Mouse (Mus musculus) right cerebral cortex, postnatal 14 days (tissue): ENCODE measurements around the gene Tmem229a.

ENCODE experiments used
- DNase-seq: peaks from one replicate; pipeline ENCODE4 v3.0.0; 2022

The Tmem229a gene

GRCm38 (mm10) chr6:24955946-24956585 is at the start of gene Tmem229a:
Tmem229a (minus strand) TSS chr6:24956297.
- peak; percentile 62 for DNase-seq

GRCm38 (mm10) chr6:24993754-24994153 is 37.7 kb upstream of the Tmem229a start:
- DNase-seq, result no peak

GRCm38 (mm10) chr6:24989836-24990235 is 33.7 kb upstream of the Tmem229a start:
- DNase-seq, result peak; percentile 9

- DNase-seq, result no peak
These were observed 20.1 kb upstream of the Tmem229a start for GRCm38 (mm10) chr6:24976176-24976575.

DNA sequence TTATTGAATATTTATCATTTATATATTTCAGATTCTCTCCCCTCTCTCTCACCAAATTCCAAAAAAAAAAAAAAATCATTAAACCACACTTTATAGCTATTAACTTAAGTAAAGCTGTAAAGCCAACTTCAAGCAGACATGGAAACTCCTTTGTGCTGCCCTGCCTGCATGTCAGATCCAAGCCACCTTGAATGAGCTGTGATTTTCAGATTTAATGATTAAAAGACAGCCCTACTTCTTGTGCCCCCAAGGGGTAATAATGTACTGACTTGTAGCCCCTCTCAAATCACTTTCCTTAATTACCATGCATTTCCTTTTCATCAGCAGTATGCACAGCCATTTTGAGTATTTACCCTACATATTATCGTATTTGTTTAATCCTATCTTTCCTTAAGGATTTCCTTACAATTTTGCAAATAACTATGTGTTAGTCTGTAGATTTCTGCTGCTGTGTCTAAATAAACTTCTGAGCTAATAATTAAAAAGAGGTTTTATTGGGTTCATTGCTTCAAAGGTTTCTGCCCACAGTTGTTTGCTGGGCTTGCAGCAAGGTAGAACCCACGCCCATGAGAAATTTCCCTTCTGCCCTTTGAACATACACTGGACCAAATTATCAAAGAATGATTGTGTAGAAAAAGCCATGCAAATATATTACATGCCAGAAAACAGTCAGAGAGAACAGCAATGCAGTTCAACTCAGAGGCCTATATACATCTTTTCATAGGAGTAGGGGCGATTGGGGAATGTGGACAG is 12.6 kb upstream of the Tmem229a start:
- DNase-seq, result no peak

DNA sequence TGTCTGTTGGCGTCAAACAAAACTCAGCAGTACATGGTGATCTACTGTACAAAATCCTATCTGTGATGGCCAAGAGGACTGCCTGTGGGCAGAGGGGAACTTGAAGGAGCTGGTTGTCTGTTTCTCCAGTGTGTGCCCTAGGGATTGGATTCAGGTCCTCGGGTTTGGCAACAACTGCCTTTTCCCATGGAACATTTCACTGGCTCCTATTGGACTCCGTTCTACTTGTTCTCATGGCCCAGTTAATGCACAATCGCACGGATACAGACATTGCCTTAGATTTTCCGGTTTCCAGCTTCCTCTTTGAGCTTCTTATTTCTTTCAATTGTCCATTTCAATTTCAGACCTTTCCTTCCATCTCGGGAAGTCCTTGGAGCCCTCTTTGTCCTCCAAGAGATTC is 11.6 kb upstream of the Tmem229a start:
- no peak for DNase-seq

- peak; percentile 11 for DNase-seq
These were observed 10.0 kb upstream of the Tmem229a start for GRCm38 (mm10) chr6:24966010-24966682.

- DNase-seq, result no peak
These were observed 7.7 kb upstream of the Tmem229a start for GRCm38 (mm10) chr6:24963754-24964153.

DNA sequence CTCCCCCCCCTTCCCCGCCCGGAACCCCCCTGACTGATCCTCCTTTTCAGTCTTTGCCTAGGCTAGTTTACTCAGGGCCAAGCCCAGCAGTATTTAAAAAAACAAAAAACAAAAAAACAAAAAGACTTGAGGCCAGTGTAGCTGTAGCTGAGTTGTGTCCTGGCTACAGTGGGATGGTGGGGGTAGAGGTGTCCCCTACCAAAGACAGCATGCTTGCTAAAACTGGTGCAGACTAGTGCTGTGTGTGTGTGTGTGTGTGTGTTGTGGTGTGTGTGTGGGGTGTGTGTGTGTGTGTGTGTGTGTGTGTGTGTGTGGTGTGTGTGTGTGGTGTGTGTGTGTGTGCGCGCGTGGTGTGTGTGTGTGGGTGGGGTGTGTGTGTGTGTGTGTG is 483 bp upstream of the Tmem229a start:
- no peak for DNase-seq

DNA sequence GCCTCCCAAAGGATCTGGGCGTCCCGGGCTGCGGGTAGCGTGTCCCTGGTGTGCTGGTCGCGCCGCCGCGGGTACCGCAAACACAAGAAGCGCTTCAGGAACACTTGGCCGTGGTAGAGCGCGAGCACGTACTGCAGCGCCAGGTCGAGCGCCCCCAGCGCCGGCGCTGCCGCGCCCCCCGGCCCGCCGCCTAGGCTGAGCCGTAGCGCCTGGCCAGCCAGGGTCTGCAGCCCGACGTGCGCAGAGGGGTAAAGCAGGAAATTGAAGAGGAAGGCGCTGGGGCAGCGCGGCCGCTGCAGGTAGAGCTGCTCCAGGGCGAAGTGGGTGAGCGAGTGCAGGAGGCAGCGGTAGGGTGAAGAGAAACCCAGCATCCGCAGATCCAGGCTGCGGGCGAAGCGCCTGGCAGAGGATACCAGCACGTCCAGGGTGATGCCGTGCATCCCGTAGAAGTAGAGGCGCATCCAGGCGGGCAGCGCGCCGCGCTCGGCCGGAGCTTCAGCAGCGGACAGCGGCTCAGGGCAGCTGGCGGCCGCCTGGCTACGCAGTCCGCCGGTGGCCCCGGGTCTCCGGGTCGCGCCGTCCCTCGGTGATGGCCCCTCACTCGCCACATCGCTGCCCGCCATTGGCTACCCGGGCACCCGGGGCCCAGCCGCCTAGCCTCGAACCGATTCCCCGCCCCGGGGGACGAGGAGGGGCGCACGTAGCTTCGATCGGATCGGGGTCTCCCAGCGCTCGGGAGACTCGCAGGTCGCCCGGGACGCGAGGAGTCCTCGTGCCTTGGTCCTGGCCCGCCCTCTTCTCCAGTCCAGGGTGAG is 759 bp downstream of the Tmem229a start:
- DNase-seq, result peak; percentile 52

- no peak for DNase-seq
These were observed 2.0 kb downstream of the Tmem229a start for GRCm38 (mm10) chr6:24954126-24954525.

DNA sequence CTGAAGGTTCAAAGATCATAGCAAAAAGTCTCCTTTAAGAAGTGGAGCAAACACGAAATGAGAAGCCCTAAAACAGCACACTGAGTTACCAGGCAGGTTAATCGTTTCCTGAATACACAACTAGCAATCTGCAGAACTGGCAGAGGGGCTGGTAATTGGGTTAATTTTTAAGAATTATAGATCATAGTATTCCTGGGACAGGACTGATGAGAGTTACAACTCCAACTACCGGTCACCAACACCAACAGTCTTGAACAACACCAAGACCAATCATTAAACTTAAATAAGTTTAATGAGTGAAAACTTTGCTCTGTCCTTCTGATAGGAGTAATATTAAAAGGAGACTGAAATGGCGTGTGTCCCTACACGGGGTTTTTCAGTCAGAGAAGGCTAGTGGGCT is 3.8 kb downstream of the Tmem229a start:
- DNase-seq, result no peak

- DNase-seq, result no peak
These were observed 5.4 kb downstream of the Tmem229a start for GRCm38 (mm10) chr6:24950669-24951068.

DNA sequence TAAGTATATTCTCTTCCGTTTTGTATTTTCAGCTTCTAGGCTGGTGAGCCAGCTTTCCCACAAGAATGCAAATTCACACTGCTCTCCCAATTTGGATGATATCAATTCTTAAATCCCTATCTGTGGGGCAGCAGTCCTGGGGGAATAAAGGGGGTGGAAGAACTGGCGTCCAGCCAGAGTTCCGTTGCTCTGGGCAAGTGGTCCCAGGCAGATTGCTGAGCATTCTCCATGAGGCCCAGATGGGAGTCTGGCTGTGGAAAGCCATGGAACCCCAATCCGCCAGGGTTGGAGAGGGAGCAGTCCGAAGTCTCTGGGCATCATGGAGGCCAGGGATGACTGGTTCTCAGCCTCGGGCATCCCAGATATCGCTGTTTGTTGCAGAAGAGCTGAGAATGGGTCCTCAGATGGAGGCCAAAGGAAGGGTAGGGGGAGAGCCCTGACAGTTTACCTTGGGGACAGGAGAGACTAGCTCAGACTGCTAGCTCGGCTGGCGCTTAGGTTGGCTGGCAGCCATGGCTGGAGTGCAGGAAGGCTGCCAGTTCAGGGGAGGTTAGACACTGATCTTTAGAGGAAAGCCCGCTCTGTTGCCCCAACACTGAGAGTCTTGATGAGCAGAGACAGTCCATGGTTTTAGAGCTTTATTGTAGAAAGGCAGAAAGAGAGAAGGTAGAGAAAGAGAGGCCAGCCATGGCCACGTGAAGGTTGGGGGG is 30.9 kb downstream of the Tmem229a start:
- no peak for DNase-seq

DNA sequence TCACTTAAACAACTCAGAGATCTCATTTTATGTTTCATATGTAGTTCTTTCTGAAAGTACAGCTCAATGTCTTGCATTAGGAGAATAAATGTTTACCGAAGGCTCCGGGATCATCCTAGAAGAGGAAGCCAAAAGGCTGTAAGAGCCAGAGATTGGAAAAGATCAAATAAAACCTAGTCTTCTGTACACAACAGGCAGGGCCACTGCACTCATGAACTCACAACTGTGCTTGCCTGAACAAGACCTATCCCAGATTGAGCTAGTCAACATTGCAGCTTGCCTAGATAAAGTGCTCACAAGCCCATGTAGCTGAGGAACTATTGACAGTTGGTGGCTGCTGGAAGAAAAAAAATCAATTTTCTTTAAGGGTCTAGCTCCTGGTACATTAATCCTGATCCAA is 42.5 kb downstream of the Tmem229a start:
- no peak for DNase-seq

- no peak for DNase-seq
These were observed 45.4 kb downstream of the Tmem229a start for GRCm38 (mm10) chr6:24910728-24911105.

DNA sequence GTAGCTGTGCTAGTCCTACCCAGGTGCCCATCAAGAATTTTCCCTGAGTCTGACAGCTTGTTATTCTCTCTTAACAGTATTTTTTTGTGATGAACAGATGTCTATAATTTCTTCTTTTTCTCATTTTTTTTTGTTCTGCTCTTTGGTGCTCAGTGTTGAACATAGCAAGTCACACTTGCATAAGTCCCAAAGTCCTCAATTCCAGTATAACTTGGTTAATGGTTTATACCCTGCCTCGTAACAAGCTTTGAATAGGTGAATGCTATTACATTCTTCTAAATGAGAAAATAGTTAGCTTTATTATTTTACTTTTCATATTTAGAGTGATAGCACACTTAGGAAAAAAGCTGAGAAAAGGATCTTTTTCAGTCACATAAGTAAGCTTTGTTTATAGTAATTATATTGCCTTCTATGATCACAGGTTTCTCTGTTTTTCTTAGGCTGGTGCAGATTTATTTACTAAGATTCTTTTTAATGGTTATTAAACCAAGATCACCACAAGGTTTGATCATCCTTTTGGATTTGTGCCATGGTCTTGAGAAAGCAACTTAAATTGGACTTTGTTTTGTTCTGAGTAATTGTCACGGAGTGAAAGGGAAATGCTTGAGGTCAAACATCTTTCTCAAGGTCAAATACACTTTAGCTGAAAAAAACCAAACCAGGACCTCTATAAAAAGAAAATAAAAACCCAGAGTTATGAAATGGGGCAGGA is 45.9 kb downstream of the Tmem229a start:
- no peak for DNase-seq

DNA sequence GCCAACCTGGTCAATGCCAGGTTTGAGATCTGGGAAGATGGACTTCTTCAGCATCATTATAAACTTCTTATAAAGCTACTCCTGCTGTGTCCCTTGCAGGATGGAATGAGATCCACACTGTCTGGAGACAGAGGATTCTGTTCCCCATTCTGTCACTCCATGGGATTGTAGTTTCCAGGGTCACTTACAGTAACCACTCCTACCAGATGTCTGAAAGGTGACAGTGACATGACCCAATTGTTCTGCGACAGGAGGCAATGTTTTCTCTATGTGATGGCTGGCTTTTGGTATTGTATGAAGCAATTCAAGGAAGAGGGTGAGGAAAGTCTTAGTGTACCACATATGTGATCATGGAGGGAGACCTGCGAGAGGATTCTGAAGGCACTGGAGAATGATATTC is 48.3 kb downstream of the Tmem229a start:
- DNase-seq, result no peak

DNA sequence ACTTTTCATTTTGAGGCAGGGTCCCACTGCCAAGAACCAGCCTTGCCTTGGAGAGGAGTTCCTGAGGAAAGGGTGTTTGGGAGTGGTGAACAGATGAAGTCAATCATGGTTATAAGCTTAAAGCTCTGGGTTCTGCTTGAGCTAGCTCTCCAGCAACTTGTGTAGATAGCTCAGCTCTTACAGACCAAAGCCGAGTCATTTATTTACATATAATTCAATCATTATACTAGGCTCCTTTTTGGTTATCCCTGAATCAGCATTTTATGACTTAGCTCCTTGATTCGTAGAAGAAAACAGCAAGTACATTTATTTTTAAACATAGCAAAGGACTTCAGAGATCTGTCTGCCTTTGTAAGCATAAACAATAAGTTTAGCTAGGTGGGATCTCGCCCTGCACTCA is 51.0 kb downstream of the Tmem229a start:
- DNase-seq, result no peak
